Mouse (Mus musculus) heart, postnatal 0 days (tissue): ENCODE measurements around the gene Pik3c2g. TPM values are rescaled to one million over a fixed set of nuclear protein-coding genes. Genes with fewer than 3 reads are reported as not detected.

ENCODE experiments used
- ATAC-seq: fragments of 200-750 bp; cut with Nextera tagmentation; 2 replicates; pipeline ENCODE4 v1.8.0; 2017; ENCODE audit warnings: low read depth, moderate number of reproducible peaks, moderate library complexity; ENCODE audit not compliant: insufficient read depth
- DNase-seq: peaks from one replicate; pipeline ENCODE4 v3.0.0-alpha.2; 2016; ENCODE audit warnings: low spot score
- H3K27ac ChIP-seq: fragments of 300-500 bp; sonication (generic); 2 replicates; pipeline ENCODE4 v1.5.1; 2014; ENCODE audit warnings: low read depth, mild to moderate bottlenecking
- H3K27me3 ChIP-seq: fragments of 300-500 bp; sonication (generic); 2 replicates; pipeline ENCODE4 v1.6.1; 2014; ENCODE audit warnings: low read length, mixed read lengths; ENCODE audit not compliant: control insufficient read depth, insufficient read depth
- H3K36me3 ChIP-seq: fragments of 300-500 bp; sonication (generic); replicated peaks from 2 replicates; pipeline ENCODE4 v1.6.1; 2014; ENCODE audit warnings: low read length, mixed read lengths; ENCODE audit not compliant: control insufficient read depth, insufficient read depth
- H3K4me1 ChIP-seq: fragments of 300-500 bp; sonication (generic); 2 replicates; pipeline ENCODE4 v1.6.1; 2014; ENCODE audit warnings: antibody characterized with exemption; ENCODE audit not compliant: control insufficient read depth, insufficient read depth
- H3K4me2 ChIP-seq: fragments of 300-500 bp; sonication (generic); 2 replicates; pipeline ENCODE4 v1.6.1; 2014; ENCODE audit warnings: low read depth, mild to moderate bottlenecking, low read length, moderate library complexity
- H3K4me3 ChIP-seq: fragments of 300-500 bp; sonication (generic); 2 replicates; pipeline ENCODE4 v1.5.1; 2014; ENCODE audit warnings: low read depth, low read length
- H3K9ac ChIP-seq: fragments of 300-500 bp; sonication (generic); replicated peaks from 2 replicates; pipeline ENCODE4 v1.6.1; 2014; ENCODE audit warnings: low read depth, low read length, mixed read lengths
- H3K9me3 ChIP-seq: fragments of 300-500 bp; sonication (generic); replicated peaks from 2 replicates; pipeline ENCODE4 v1.6.1; 2016; ENCODE audit warnings: low read length; ENCODE audit not compliant: control insufficient read depth
- CTCF ChIP-seq: IDR thresholded peaks from 2 replicates; pipeline ENCODE4 v1.5.1; 2016; ENCODE audit warnings: antibody characterized with exemption, control low read depth, low read depth
- EP300 ChIP-seq: IDR thresholded peaks from 2 replicates; pipeline ENCODE4 v1.6.1; 2016; ENCODE audit warnings: antibody characterized with exemption, low read depth
- WGBS: fragments of 180-500 bp; shearing (Covaris S2); extraction: QIAGEN DNeasy Blood & Tissue Kit; methylation state at CpG from one replicate; pipeline ENCODE4 v1.1.7; 2014; 5-methylcytosine and 5-hydroxymethylcytosine counted together
- polyA plus RNA-seq: library from polyadenylated mRNA; unstranded; fragments of >200 nt; fragmentation: Nextera tagmentation; extraction: Ambion mirVana; gene quantifications from 2 replicates; pipeline ENCODE4 v1.2.1, GENCODE M21; 2015
- total RNA-seq: library from RNA; depleted of rRNA; stranded (reverse); fragments of >200 nt; gene quantifications from 2 replicates; pipeline ENCODE4 v1.2.3, GENCODE M21; 2014; ENCODE audit warnings: low replicate concordance

Pik3c2g gene
- total and polyA plus RNA-seq, 2 experiments from 2014 or later, result 0.26 TPM; not detected in 1

DNA sequence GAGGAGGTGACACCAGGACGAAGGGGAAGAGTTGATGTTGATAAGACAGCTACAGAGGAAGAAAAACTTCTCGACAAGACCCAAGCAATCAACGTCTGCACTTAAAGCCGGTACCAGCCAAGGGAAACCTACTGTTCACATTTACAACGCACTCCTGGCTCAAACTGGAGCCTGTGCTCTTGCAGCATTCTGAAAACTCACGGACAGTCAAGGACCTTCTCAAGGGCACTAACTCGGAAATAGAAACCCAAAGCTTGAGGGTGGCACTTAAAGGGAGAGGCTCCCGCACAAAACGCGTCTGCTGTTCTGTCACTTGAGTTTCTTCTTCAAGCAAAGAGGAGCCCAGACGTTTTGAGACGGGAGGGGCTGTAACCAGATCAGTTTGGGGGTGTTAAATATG lies 366.6 kb downstream of the Pik3c2g start:
- TF ChIP-seq CTCF, result no peak
- TF ChIP-seq EP300, result no peak
- H3K9me3 ChIP-seq, result no peaks in the 10 kb centered on the region
- H3K9ac ChIP-seq, result no peak overlapping the region
- no peaks in the 10 kb centered on the region for H3K36me3 ChIP-seq
- 28% methylated on average over 12 of the region's 12 CpGs for WGBS
- DNase-seq (peak; percentile 63), ATAC-seq (peak; percentile 79)
- H3K27ac ChIP-seq, result peak overlapping the region; percentile 35
- H3K4me3 ChIP-seq, result no peak overlapping the region
- no peaks in the 10 kb centered on the region; the same call in 1 of the 2 replicates for H3K4me1 ChIP-seq
- H3K27me3 ChIP-seq, result no peaks in the 10 kb centered on the region
- H3K4me2 ChIP-seq, result peak overlapping the region; percentile 17; the same call in 1 of the 2 replicates

DNA sequence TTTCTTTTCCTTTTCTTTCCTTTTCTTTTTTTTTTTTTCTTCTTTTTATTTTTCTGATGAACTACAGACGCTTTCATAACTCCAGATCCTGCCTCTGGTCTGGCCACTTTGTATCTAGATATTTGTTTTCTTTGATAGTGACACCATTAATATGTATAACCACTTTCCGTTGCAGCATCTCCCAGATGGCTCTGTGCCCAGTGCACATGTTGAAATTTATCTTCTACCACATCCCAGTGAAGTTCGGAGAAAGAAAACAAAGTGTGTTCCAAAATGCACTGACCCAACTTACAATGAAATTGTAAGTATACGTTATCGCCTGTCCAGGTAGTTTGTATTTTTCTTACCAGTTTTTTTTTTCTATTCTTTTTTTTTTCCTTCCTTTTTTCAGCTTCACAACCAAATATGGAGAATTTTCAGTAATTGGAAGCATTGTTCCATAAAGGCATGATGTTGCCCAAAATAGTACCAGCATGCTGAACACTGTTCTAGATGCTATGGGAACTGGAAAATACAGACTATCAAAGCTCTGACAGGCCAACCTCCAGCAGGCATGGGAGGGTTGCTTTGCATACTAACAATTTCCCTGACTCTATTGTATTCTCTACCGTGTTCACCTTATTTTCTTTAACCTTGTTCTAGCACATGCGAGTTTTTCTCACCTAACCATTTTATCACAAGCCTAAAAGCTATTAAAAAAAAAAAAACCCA lies 370.7 kb downstream of the Pik3c2g start:
- Histone ChIP-seq H3K4me2 (no peak overlapping the region), H3K9me3 (no peaks in the 10 kb centered on the region), H3K4me1 (no peaks in the 10 kb centered on the region; the same call in 1 of the 2 replicates), H3K36me3 (no peaks in the 10 kb centered on the region), H3K27ac (no peak overlapping the region), H3K27me3 (no peaks in the 10 kb centered on the region), H3K4me3 (no peak overlapping the region), H3K9ac (no peak overlapping the region)
- TF ChIP-seq CTCF, result no peak
- TF ChIP-seq EP300, result no peak
- WGBS, result 43% methylated on average over 7 of the region's 7 CpGs
- no peak for ATAC-seq
- no peak for DNase-seq

DNA sequence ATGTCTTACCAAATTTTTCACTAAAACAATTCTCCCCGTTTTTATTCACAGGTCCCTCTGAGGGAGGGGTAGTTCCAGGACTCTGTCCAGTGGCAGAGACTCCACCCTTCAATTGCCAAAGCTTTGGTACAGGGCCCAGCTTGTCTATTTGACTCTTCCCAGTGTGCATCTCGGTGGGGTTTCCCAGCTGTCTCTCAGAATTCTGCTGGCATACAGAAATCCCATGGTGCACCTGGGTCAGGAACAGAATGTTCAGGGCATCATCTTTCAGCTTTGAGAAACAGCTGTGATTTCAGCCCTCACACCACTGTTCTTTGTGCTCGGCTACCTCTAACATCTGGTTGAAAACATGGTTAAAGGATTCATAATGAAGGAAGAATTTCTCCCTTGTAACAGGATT lies 376.8 kb downstream of the Pik3c2g start:
- ATAC-seq, result no peak
- no peaks in the 10 kb centered on the region for H3K36me3 ChIP-seq
- no peaks in the 10 kb centered on the region for H3K27me3 ChIP-seq
- no peaks in the 10 kb centered on the region for H3K9me3 ChIP-seq
- H3K9ac ChIP-seq, result no peak overlapping the region
- H3K4me3 ChIP-seq, result no peak overlapping the region
- TF ChIP-seq CTCF (no peak), EP300 (no peak)
- no peak for DNase-seq
- 66% methylated on average over 3 of the region's 3 CpGs for WGBS
- H3K4me1 ChIP-seq, result no peaks in the 10 kb centered on the region
- H3K27ac ChIP-seq, result no peak overlapping the region
- no peak overlapping the region for H3K4me2 ChIP-seq

DNA sequence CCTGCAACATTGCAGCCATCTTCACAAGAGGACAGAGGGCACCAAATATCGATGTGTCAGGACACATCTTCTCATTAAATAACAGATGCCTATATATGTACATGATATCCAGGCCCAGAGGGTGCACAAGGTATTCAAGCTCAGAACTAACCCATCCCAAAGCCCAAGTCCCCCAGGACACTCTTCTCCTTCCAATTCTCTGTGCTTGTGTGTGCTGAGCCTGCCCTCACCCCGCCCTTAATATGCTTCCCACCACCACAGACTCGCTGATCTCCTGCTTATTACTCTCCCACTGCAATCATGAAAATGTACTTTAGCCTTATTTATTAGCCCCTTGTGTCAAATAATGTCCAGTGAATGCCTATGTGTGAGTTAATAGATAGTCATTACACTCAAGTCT lies 377.9 kb downstream of the Pik3c2g start:
- TF ChIP-seq EP300 (no peak), CTCF (no peak)
- no peaks in the 10 kb centered on the region for H3K27me3 ChIP-seq
- H3K36me3 ChIP-seq, result no peaks in the 10 kb centered on the region
- no peaks in the 10 kb centered on the region for H3K9me3 ChIP-seq
- no peak overlapping the region for H3K9ac ChIP-seq
- no peak overlapping the region for H3K27ac ChIP-seq
- WGBS, result 77% methylated on average over 3 of the region's 3 CpGs
- ATAC-seq (no peak), DNase-seq (no peak)
- no peaks in the 10 kb centered on the region for H3K4me1 ChIP-seq
- H3K4me2 ChIP-seq, result no peak overlapping the region
- no peak overlapping the region for H3K4me3 ChIP-seq

DNA sequence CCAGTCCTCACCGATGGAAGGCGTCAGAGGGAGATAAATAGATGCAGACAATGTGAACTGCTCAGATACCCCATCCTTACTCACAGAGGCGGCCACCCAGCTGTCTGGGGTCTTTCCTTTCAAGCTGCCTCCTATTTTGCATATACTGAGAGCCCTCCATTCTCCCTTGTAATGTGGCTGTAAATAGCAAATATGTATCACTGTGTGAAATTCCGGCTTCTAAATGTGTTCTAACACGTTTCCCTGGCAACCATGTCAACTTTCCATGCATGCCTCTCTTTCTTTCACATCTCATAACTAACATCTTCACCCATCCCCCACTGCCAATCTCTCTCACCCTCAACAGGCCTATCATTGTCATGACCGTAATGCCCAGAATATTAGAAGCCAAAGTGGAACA lies 379.7 kb downstream of the Pik3c2g start:
- no peak for TF ChIP-seq CTCF
- TF ChIP-seq EP300, result no peak
- 52% methylated on average over 6 of the region's 6 CpGs for WGBS
- Histone ChIP-seq H3K9me3 (no peaks in the 10 kb centered on the region), H3K36me3 (no peaks in the 10 kb centered on the region), H3K9ac (no peak overlapping the region), H3K4me2 (no peak overlapping the region), H3K27me3 (no peaks in the 10 kb centered on the region), H3K27ac (no peak overlapping the region), H3K4me1 (no peaks in the 10 kb centered on the region), H3K4me3 (no peak overlapping the region)
- DNase-seq (no peak), ATAC-seq (no peak)
